Mouse (Mus musculus) cerebellum, adult 11-12 months (tissue): ENCODE measurements around the gene Depdc1a.
A peak's percentile ranks its signal among the peaks of the same experiment; 100 is the strongest.
"Not testable (repeated sequence)": the region's sequence is repeated elsewhere in the genome, so short reads cannot be mapped to it uniquely, and the experiment has no call there.

Experiments used
- DNase-seq: peaks from one replicate; pipeline ENCODE4 v3.0.0; 2022

Gene Depdc1a

DNA sequence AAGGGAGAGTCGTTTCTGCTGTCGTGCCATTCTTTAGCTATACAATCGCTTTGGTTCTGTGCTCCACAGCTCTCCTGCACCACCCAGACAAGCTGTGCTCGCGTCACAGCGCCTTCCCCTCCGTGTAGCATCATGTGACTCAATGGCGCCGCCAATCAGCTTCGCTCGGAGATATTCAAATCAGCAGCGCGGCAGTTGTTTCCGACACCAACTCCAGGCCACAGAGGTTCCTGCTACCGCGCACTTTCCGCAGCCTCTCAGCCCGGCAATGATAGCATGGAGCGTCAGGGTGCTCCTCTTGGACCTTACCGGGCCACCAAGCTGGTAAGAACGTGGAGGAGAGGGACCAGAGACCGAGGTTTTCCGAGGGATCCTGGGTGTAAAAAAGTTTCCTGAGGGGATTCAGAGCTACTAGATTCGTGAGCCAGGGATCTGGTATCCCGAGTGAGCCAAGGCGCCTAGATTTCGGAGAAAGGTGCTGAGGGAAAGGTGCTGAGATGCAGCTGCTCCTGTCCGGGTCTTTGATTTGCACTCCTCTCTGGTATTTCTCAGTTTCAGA lies at the start of gene Depdc1a:
TSS of gene Depdc1a (plus strand) at position 191 of the 559 bp plus-strand sequence.
- DNase-seq, result peak; percentile 52

DNA sequence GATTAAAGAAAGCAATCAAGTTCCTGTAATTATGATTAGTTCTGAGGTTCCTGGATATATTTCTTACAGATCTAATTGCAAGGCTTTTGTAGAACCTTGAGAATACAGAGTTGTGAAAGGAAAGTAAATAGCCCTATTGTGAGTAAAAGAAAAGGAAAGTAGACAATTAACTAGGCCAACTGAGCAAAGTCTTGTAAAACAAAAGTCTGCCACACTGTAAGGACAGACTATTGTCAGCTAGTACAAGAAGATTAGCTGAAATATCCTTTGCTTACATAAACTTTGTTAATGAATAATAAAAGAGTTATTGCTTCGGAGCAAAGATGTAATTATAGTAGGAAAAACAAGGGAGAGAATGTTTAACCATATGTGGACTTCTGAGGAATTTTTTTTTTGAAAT lies 25.2 kb upstream of the Depdc1a start:
- DNase-seq, result no peak

DNA sequence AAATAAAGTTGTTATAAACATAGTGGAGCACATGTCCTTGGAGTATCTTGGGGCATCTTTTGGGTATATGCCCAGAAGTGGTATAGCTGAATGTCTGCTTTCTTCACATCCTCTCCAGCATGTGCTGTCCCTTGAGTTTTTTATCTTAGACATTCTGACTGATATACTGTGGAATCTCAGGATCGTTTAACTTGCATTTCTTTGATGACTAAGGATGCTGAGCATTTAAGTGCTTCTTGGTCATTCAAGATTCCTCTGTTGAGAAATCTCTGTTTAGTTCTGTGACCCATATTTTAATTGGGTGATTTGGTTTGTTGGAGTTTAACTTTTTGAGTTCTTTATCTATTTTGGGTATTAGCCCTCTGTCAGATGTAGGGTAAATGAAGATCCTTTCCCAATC lies 19.8 kb upstream of the Depdc1a start:
- no peak for DNase-seq

DNA sequence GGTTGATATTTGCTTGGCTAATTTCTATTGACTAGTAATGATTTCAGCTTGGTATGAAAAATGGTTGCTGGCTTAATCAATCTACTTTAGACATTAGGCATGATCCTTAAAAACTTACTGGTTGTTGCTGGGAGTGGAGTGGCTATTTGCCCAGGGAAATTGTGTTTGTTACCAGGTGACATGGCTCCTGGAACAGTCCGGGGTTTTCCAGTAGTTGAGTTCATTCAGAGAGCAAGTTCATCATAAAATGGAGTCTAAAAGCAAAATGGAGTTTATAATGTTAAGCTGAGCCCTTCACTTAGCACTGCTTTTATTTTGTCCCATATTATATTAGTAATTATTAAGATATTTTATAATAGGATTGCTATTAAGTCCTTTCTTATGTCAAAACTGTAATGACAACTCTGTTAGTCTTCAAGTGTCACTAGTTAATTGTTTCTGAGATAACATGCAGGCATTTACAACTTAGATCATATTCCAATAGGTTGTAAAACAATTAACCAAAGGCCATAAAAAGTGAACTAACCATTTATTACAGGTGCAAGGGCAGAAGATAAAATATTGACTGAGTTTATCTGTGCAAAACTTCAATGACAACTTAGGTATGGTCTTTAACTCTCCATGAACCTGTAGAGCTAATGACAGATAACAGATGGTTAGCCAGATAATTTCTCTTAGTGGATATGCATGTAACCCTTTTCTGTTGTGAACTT lies 17.8 kb upstream of the Depdc1a start:
- DNase-seq, result no peak

DNA sequence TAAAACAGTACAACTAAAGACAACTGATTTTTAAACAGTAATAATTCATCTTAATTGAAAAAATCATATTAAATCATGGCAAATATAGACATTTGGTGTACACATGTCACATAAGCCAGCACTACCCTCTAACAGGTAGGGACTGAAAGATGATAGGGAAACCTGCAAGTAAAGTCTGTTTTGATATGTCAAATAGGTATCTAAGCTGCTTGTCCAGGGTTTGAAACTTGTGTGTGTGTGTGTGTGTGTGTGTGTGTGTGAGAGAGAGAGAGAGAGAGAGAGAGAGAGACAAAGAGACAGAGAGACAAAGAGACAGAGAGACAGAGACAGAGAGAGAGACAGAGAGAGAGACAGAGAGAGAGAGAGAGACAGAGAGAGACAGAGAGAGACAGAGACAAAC lies 524 bp upstream of the Depdc1a start:
- not testable (repeated sequence) for DNase-seq

DNA sequence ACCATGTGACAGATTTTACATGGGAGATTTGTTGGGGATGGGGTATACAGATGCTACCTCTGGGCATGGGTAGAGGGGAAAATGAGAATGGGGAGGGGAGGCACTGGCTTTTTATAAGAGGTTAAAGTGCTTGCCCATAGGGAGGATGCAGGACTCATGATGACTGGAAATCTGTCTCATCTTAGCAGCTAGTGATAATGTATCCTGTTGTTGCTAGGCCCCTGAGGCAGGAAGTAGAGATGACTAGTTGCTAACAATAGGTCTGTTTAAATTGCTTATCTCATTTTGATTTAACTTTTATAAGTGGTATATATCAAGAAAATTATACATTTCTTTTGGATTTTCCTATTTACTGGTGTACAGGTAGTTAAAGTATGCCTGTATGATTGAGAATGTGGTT lies 13.7 kb downstream of the Depdc1a start:
- no peak for DNase-seq

DNA sequence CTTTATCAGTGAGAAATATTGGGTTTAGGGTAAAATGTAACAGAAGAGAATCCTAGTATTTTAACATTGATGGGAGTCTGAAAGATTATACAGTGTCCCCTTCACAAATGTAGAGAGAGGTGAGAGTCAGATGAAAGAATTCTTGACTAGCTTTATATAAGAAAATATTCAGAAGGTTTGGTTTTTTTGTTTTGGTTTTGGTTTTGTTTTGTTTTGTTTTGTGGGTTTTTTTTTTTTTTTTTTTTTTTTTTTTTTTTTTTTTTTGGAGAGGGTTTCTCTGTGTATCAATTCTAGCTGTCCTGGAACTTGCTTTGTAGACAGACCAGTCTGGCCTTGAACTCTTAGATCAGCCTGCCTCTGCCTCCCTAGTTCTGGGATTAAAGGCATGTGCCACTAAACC lies 33.3 kb downstream of the Depdc1a start:
- no peak for DNase-seq

DNA sequence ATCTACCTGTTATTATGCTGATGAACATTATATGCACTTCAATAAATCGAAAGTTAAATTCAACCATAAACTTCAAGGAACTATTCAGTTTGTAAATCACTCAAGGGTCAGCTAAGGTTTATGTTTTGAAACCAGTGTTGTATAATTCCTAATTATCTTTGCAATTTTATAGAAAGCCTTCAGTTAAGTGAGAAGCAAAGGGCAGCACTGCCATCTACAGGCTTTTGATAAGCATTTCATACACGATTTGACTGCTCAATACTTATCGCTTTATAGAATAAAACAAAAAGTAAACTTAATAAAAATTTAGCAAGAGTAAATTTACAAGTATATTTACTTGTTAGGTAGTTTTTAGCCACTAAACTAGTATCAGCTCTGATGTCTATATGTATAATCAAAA lies 53.1 kb downstream of the Depdc1a start:
- DNase-seq, result no peak

DNA sequence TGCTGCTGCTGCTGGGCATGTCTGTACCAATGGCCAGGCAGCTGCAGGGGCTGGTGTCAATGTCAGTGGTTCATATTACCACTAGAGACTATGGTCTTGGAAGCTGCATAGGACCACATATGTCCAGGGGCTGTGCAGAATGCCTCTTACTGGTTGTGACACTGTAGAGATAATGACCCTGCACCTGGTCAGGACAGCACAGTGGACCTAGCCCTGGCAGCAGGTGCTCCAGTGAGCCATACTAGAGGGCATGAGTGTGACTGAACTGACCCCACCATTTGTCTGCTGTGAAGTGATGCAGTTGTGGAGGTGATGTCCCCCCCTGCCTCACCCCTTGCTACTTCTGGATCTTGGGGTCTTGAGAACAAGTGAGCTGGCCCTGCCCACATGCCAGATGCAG lies 55.0 kb downstream of the Depdc1a start:
- DNase-seq, result no peak
